Mouse (Mus musculus) hindbrain, embryonic 10.5 days (tissue): ENCODE data around the gene Gm498. TPM values are rescaled to one million over a fixed set of nuclear protein-coding genes. Genes with fewer than 3 reads are reported as not detected.
A peak's percentile ranks its signal among the peaks of the same experiment; 100 is the strongest.

Source experiments
- DNase-seq: peaks from one replicate; pipeline ENCODE4 v3.0.0-alpha.2; 2017; ENCODE audit warnings: low spot score
- H3K27ac ChIP-seq: fragments of 300-500 bp; sonication (generic); 2 replicates; pipeline ENCODE4 v1.5.1; 2016; ENCODE audit warnings: mild to moderate bottlenecking, moderate library complexity
- H3K27me3 ChIP-seq: fragments of 300-500 bp; sonication (generic); 2 replicates; pipeline ENCODE4 v1.6.1; 2016; ENCODE audit warnings: mild to moderate bottlenecking; ENCODE audit not compliant: poor library complexity, insufficient read depth, severe bottlenecking
- H3K36me3 ChIP-seq: fragments of 300-500 bp; sonication (generic); 2 replicates; pipeline ENCODE4 v1.6.1; 2016; ENCODE audit warnings: mild to moderate bottlenecking, moderate library complexity
- H3K4me1 ChIP-seq: fragments of 300-500 bp; sonication (generic); replicated peaks from 2 replicates; pipeline ENCODE4 v1.6.1; 2016; ENCODE audit warnings: mild to moderate bottlenecking
- H3K4me3 ChIP-seq: fragments of 300-500 bp; sonication (generic); 2 replicates; pipeline ENCODE4 v1.5.1; 2016; ENCODE audit warnings: mild to moderate bottlenecking, moderate library complexity
- H3K9me3 ChIP-seq: fragments of 300-500 bp; sonication (generic); 2 replicates; pipeline ENCODE4 v1.6.1; 2016; ENCODE audit warnings: mild to moderate bottlenecking, moderate library complexity
- WGBS: fragments of 180-500 bp; shearing (Covaris S2); methylation state at CpG from one replicate; pipeline ENCODE4 v1.1.7; 2016; 5-methylcytosine and 5-hydroxymethylcytosine counted together
- polyA plus RNA-seq: library from polyadenylated mRNA; unstranded; fragments of >200 nt; fragmentation: Nextera tagmentation; extraction: Ambion mirVana; gene quantifications from 2 replicates; pipeline ENCODE4 v1.2.1, GENCODE M21; 2016

Gm498 gene
- polyA plus RNA-seq = not detected in 2 replicates

- H3K9me3 ChIP-seq = no peaks in the 10 kb centered on the region
- WGBS = 84% methylated on average over 2 of the region's 2 CpGs
- H3K27me3 ChIP-seq = no peaks in the 10 kb centered on the region
- DNase-seq = no peak
- H3K4me3 ChIP-seq = no peak within 1 kb of the TSS
- no peak within 1 kb of the TSS for H3K27ac ChIP-seq
- no peaks in the 10 kb centered on the region for H3K4me1 ChIP-seq
- H3K36me3 ChIP-seq = no peaks in the 10 kb centered on the region
Observed at GRCm38 (mm10) chr7:143866538-143866937, at the start of gene Gm498. TSS of gene Gm498 (plus strand) at chr7:143866838.

- Histone ChIP-seq H3K27me3 (no peaks in the 10 kb centered on the region), H3K36me3 (peaks cover 50% of the 10 kb centered on the region), H3K4me1 (peaks cover 17% of the 10 kb centered on the region), H3K9me3 (no peaks in the 10 kb centered on the region), H3K27ac (no peak overlapping the region), H3K4me3 (no peak overlapping the region)
- WGBS = 80% methylated on average over 4 of the region's 4 CpGs
- DNase-seq = no peak
Observed at GRCm38 (mm10) chr7:143819201-143819600, 47.4 kb upstream of the Gm498 start.

GRCm38 (mm10) chr7:143821241-143821640, 45.4 kb upstream of the Gm498 start:
- H3K27ac ChIP-seq = no peak overlapping the region
- no peaks in the 10 kb centered on the region for H3K9me3 ChIP-seq
- DNase-seq = no peak
- H3K4me1 ChIP-seq = peaks cover 17% of the 10 kb centered on the region
- peaks cover 30% of the 10 kb centered on the region for H3K36me3 ChIP-seq
- H3K27me3 ChIP-seq = no peaks in the 10 kb centered on the region
- WGBS = 84% methylated on average over 2 of the region's 2 CpGs
- no peak overlapping the region for H3K4me3 ChIP-seq

- WGBS = under 1% methylated on average over 40 of the region's 40 CpGs
- Histone ChIP-seq H3K27ac (peak within 1 kb of the TSS; percentile 92), H3K36me3 (peaks cover 16% of the 10 kb centered on the region), H3K9me3 (no peaks in the 10 kb centered on the region), H3K27me3 (no peaks in the 10 kb centered on the region), H3K4me1 (peaks cover 17% of the 10 kb centered on the region), H3K4me3 (peak within 1 kb of the TSS; percentile 69)
- DNase-seq = peak; percentile 100
Observed at GRCm38 (mm10) chr7:143822375-143823265, 44.0 kb upstream of the Gm498 start, which contains the start of the genes Nadsyn1 and Dhcr7. TSS of gene Nadsyn1 (minus strand) at chr7:143822849. TSS of gene Dhcr7 (plus strand) at chr7:143823145.

- Histone ChIP-seq H3K4me3 (peak overlapping the region; percentile 69), H3K27ac (peak overlapping the region; percentile 92), H3K36me3 (peaks cover 10% of the 10 kb centered on the region), H3K9me3 (no peaks in the 10 kb centered on the region), H3K27me3 (no peaks in the 10 kb centered on the region), H3K4me1 (peaks cover 17% of the 10 kb centered on the region)
- DNase-seq = no peak
- 80% methylated on average over 4 of the region's 4 CpGs for WGBS
Observed at GRCm38 (mm10) chr7:143823266-143823605, 43.4 kb upstream of the Gm498 start.

- no peaks in the 10 kb centered on the region for H3K27me3 ChIP-seq
- peaks cover 5% of the 10 kb centered on the region for H3K36me3 ChIP-seq
- DNase-seq = no peak
Observed at GRCm38 (mm10) chr7:143826985-143827384, 39.7 kb upstream of the Gm498 start.

GRCm38 (mm10) chr7:143829504-143830331, 36.9 kb upstream of the Gm498 start:
- WGBS = under 1% methylated on average over 37 of the region's 37 CpGs

More at GRCm38 (mm10) chr7:143826985-143827384, 39.7 kb upstream of the Gm498 start:
- Histone ChIP-seq H3K9me3 (no peaks in the 10 kb centered on the region), H3K4me1 (peaks cover 32% of the 10 kb centered on the region), H3K27ac (no peak overlapping the region), H3K4me3 (no peak overlapping the region)
- WGBS = 91% methylated on average over 2 of the region's 2 CpGs

GRCm38 (mm10) chr7:143830399-143830798, 36.2 kb upstream of the Gm498 start:
- DNase-seq = no peak
- Histone ChIP-seq H3K4me1 (peaks cover 46% of the 10 kb centered on the region), H3K9me3 (no peaks in the 10 kb centered on the region), H3K4me3 (peak overlapping the region; percentile 70), H3K27ac (peak overlapping the region; percentile 96), H3K27me3 (no peaks in the 10 kb centered on the region), H3K36me3 (peaks cover 30% of the 10 kb centered on the region)
- 17% methylated on average over 6 of the region's 6 CpGs for WGBS

More at GRCm38 (mm10) chr7:143829504-143830331, 36.9 kb upstream of the Gm498 start:
- H3K27me3 ChIP-seq = no peaks in the 10 kb centered on the region
- H3K36me3 ChIP-seq = peaks cover 30% of the 10 kb centered on the region
- H3K4me3 ChIP-seq = peak overlapping the region; percentile 70
- DNase-seq = peak; percentile 97
- H3K27ac ChIP-seq = peak overlapping the region; percentile 96
- peaks cover 41% of the 10 kb centered on the region for H3K4me1 ChIP-seq
- no peaks in the 10 kb centered on the region for H3K9me3 ChIP-seq

- Histone ChIP-seq H3K27ac (no peak overlapping the region), H3K9me3 (no peaks in the 10 kb centered on the region), H3K4me1 (peaks cover 46% of the 10 kb centered on the region), H3K4me3 (no peak overlapping the region), H3K27me3 (no peaks in the 10 kb centered on the region), H3K36me3 (peaks cover 46% of the 10 kb centered on the region)
- WGBS = 89% methylated on average over 8 of the region's 8 CpGs
- DNase-seq = no peak
Observed at GRCm38 (mm10) chr7:143832196-143832595, 34.4 kb upstream of the Gm498 start.

GRCm38 (mm10) chr7:143832611-143833010, 34.0 kb upstream of the Gm498 start:
- H3K9me3 ChIP-seq = no peaks in the 10 kb centered on the region
- no peak overlapping the region for H3K27ac ChIP-seq
- H3K4me3 ChIP-seq = no peak overlapping the region
- H3K4me1 ChIP-seq = peaks cover 46% of the 10 kb centered on the region
- 95% methylated on average over 2 of the region's 2 CpGs for WGBS
- H3K36me3 ChIP-seq = peaks cover 50% of the 10 kb centered on the region
- no peaks in the 10 kb centered on the region for H3K27me3 ChIP-seq
- no peak for DNase-seq

- peaks cover 60% of the 10 kb centered on the region for H3K36me3 ChIP-seq
Observed at GRCm38 (mm10) chr7:143833581-143834190, 33.0 kb upstream of the Gm498 start.

GRCm38 (mm10) chr7:143834316-143834715, 32.3 kb upstream of the Gm498 start:
- Histone ChIP-seq H3K4me1 (peaks cover 42% of the 10 kb centered on the region), H3K36me3 (peaks cover 67% of the 10 kb centered on the region), H3K27me3 (no peaks in the 10 kb centered on the region), H3K4me3 (no peak overlapping the region), H3K27ac (no peak overlapping the region), H3K9me3 (no peaks in the 10 kb centered on the region)
- 93% methylated on average over 2 of the region's 2 CpGs for WGBS
- DNase-seq = no peak

More at GRCm38 (mm10) chr7:143833581-143834190, 33.0 kb upstream of the Gm498 start:
- no peak overlapping the region for H3K4me3 ChIP-seq
- no peak overlapping the region for H3K27ac ChIP-seq
- DNase-seq = no peak
- no peaks in the 10 kb centered on the region for H3K9me3 ChIP-seq
- H3K4me1 ChIP-seq = peaks cover 46% of the 10 kb centered on the region
- H3K27me3 ChIP-seq = no peaks in the 10 kb centered on the region
- 80% methylated on average over 6 of the region's 6 CpGs for WGBS
